Mouse (Mus musculus): ENCODE data around the gene Msi2. TPM values are rescaled to one million over a fixed set of nuclear protein-coding genes. Genes with fewer than 3 reads are reported as not detected.
A peak's percentile ranks its signal among the peaks of the same experiment; 100 is the strongest.

The Msi2 gene
- polyA plus RNA-seq, 1 experiment from 2014 or later = 25.3 TPM

GRCm38 (mm10) chr11:88687711-88688110 is 30.6 kb downstream of the Msi2 start:
- Histone ChIP-seq H3K4me1 (peaks cover 99% of the 10 kb centered on the region), H3K4me3 (no peak overlapping the region), H3K9me3 (replicated peaks) (no peaks in the 10 kb centered on the region), H3K27ac (replicated peaks) (peak overlapping the region; percentile 78), H3K36me3 (peaks cover 82% of the 10 kb centered on the region), H3K27me3 (ENCODE audit: low read depth, poor library complexity, severe bottlenecking) (no peaks in the 10 kb centered on the region)
- 95% methylated on average over 12 of the region's 12 CpGs for WGBS
- DNase-seq (ENCODE audit: low spot score) = no peak

GRCm38 (mm10) chr11:88687010-88687409 is 31.3 kb downstream of the Msi2 start:
- Histone ChIP-seq H3K9me3 (replicated peaks) (no peaks in the 10 kb centered on the region), H3K36me3 (peaks cover 85% of the 10 kb centered on the region), H3K4me1 (peaks cover 100% of the 10 kb centered on the region), H3K4me3 (no peak overlapping the region), H3K27me3 (ENCODE audit: low read depth, poor library complexity, severe bottlenecking) (no peaks in the 10 kb centered on the region), H3K27ac (replicated peaks) (no peak overlapping the region)
- 85% methylated on average over 5 of the region's 5 CpGs for WGBS
- no peak for DNase-seq (ENCODE audit: low spot score)

- 85% methylated on average over 7 of the region's 7 CpGs for WGBS
- H3K9me3 ChIP-seq (replicated peaks) = no peaks in the 10 kb centered on the region
- H3K4me3 ChIP-seq = no peak overlapping the region
- no peak overlapping the region for H3K27ac ChIP-seq (replicated peaks)
- peaks cover 81% of the 10 kb centered on the region for H3K36me3 ChIP-seq
- H3K27me3 ChIP-seq (ENCODE audit: low read depth, poor library complexity, severe bottlenecking) = no peaks in the 10 kb centered on the region
- peaks cover 100% of the 10 kb centered on the region for H3K4me1 ChIP-seq
- DNase-seq (ENCODE audit: low spot score) = no peak
These were observed 32.3 kb downstream of the Msi2 start for GRCm38 (mm10) chr11:88686061-88686460.

DNA sequence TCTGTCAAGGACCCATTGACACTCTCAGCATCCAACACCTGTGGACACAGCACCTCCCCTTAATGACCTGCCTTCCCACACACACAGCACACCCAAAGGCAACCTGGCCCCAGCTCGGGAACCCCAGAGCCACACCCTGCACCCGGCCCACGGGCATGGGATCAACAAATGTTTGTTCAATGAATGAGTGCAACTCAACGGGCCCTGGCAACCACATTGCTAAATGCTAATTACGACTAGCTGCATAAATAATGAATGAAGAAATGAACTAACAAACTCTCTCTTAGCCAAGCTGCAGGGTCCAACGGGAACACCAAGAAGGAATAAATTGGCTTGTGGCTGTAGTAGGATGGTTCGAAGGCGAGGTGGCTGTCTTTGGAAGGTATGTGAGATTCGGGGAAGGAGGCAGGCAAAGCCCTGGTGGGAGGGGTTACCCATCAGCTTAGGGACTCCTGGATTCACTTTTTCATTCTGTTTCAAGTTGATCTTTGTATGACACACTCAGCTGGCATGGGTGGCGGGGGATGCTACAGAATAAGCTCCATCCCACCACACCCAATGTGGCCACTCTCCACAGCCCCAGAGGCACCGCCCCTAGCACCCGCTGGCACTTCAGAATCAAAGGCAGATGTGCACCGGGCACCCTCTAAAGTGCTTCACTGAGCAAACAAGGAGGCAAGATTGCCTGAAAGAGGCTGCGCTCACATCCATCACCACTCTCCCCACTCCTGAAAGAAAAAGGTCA is 35.1 kb downstream of the Msi2 start:
- H3K4me1 ChIP-seq = peaks cover 94% of the 10 kb centered on the region
- no peak overlapping the region for H3K4me3 ChIP-seq
- WGBS = 73% methylated on average over 14 of the region's 14 CpGs
- H3K36me3 ChIP-seq = peaks cover 89% of the 10 kb centered on the region
- no peaks in the 10 kb centered on the region for H3K27me3 ChIP-seq (ENCODE audit: low read depth, poor library complexity, severe bottlenecking)
- no peak for DNase-seq (ENCODE audit: low spot score)
- H3K9me3 ChIP-seq (replicated peaks) = no peaks in the 10 kb centered on the region
- peak overlapping the region; percentile 81 for H3K27ac ChIP-seq (replicated peaks)

GRCm38 (mm10) chr11:88677350-88677749 is 41.0 kb downstream of the Msi2 start:
- peaks cover 62% of the 10 kb centered on the region for H3K4me1 ChIP-seq
- peaks cover 90% of the 10 kb centered on the region for H3K36me3 ChIP-seq
- no peak for DNase-seq (ENCODE audit: low spot score)
- H3K27me3 ChIP-seq (ENCODE audit: low read depth, poor library complexity, severe bottlenecking) = no peaks in the 10 kb centered on the region
- H3K4me3 ChIP-seq = no peak overlapping the region
- H3K27ac ChIP-seq (replicated peaks) = 0 out of 2 replicates have a peak overlapping the region, but pooled peaks have one; percentile 35
- 83% methylated on average over 7 of the region's 7 CpGs for WGBS
- H3K9me3 ChIP-seq (replicated peaks) = no peaks in the 10 kb centered on the region

DNA sequence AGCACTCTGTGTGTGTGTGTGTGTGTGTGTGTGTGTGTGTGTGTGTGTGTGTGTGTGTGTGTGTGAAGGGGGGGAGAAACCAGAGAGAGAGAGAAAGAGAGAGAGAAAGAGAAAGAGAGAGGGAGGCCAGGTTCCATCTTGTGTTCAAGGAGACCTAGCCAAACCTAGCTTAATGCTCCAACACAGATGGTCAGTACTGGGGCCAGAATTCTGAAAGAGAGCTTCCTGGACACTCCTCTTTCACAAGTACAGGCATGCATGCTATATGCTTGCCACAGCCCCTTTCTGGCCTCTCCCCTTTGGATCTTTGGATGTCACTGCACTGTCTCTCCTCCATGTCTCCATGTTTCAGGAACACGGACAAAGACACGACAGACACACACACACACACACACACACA is 41.7 kb downstream of the Msi2 start:
- Histone ChIP-seq H3K36me3 (peaks cover 95% of the 10 kb centered on the region), H3K27ac (replicated peaks) (no peak overlapping the region), H3K4me1 (peaks cover 55% of the 10 kb centered on the region), H3K9me3 (replicated peaks) (no peaks in the 10 kb centered on the region), H3K27me3 (ENCODE audit: low read depth, poor library complexity, severe bottlenecking) (no peaks in the 10 kb centered on the region), H3K4me3 (no peak overlapping the region)
- WGBS = 95% methylated on average over 2 of the region's 2 CpGs
- DNase-seq (ENCODE audit: low spot score) = no peak

- WGBS = 89% methylated on average over 18 of the region's 18 CpGs
- H3K4me3 ChIP-seq = no peak overlapping the region
- H3K36me3 ChIP-seq = peaks cover 98% of the 10 kb centered on the region
- H3K27ac ChIP-seq (replicated peaks) = no peak overlapping the region
- H3K27me3 ChIP-seq (ENCODE audit: low read depth, poor library complexity, severe bottlenecking) = no peaks in the 10 kb centered on the region
- no peaks in the 10 kb centered on the region for H3K9me3 ChIP-seq (replicated peaks)
- H3K4me1 ChIP-seq = peaks cover 55% of the 10 kb centered on the region
- no peak for DNase-seq (ENCODE audit: low spot score)
These were observed 42.6 kb downstream of the Msi2 start for GRCm38 (mm10) chr11:88675526-88676353.

DNA sequence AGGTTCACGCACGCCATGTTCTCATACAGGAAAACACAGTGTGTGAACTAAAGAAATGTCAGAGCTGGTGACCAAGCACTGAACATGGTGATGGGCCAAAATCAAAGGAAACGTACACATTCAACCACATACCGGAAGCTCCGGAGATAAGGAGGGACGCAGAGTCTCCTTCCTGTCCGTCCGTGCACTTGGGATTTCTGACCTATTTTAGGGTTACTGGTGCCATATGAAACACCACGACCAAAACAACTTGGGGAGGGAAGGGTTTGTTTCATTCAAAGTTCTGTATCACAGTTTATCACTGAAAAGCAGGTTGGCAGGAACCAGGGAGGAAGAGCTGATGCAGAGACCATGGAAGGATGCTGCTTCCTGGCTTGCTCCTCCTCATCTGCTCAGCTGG is 44.2 kb downstream of the Msi2 start:
- Histone ChIP-seq H3K27me3 (ENCODE audit: low read depth, poor library complexity, severe bottlenecking) (no peaks in the 10 kb centered on the region), H3K4me1 (peaks cover 43% of the 10 kb centered on the region), H3K27ac (replicated peaks) (no peak overlapping the region), H3K9me3 (replicated peaks) (no peaks in the 10 kb centered on the region), H3K4me3 (no peak overlapping the region), H3K36me3 (peaks cover 98% of the 10 kb centered on the region)
- DNase-seq (ENCODE audit: low spot score) = no peak
- WGBS = 94% methylated on average over 9 of the region's 9 CpGs

DNA sequence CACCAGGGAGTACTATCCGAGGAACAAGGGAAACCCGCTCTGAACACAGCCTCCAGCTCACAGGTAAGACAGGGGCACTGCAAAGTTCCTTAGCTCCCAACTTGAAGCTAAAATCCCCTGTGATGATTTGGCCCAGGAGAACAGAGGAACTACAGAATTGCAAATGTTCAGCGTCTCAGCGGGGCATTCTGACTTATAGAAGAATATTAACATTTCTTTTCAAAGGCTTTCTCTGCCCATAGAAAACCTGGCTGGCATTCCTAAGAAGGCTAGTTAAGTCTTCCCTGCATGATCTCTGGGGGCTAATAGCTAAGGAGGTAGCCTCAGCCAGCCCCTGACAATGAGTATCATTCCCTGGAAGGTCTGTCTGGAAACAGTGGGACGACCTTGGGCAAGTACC is 47.4 kb downstream of the Msi2 start:
- no peaks in the 10 kb centered on the region for H3K27me3 ChIP-seq (ENCODE audit: low read depth, poor library complexity, severe bottlenecking)
- H3K4me3 ChIP-seq = no peak overlapping the region
- WGBS = 73% methylated on average over 5 of the region's 5 CpGs
- H3K4me1 ChIP-seq = peaks cover 32% of the 10 kb centered on the region
- no peak overlapping the region for H3K27ac ChIP-seq (replicated peaks)
- H3K9me3 ChIP-seq (replicated peaks) = no peaks in the 10 kb centered on the region
- DNase-seq (ENCODE audit: low spot score) = no peak
- H3K36me3 ChIP-seq = peaks cover 98% of the 10 kb centered on the region

DNA sequence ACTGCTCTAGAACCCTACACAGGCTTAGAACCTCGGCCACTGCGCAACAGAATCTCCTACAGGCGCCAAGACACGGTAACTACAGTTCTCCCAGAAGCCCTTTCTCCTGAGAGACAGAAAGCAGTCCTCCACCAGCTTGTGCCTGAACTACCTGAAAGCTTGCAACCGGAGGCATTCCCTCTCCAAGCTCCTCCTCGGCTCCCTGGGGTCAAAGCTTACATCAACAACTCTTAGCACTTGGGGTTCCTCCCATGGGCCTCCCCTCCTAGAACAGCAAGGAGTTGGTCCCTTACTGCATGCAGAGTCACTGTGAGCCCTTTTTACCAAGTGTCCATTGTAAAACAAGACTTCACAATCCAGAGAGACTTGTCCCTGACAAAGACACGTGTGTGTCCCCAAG is 49.2 kb downstream of the Msi2 start:
- Histone ChIP-seq H3K27ac (replicated peaks) (no peak overlapping the region), H3K4me3 (no peak overlapping the region), H3K27me3 (ENCODE audit: low read depth, poor library complexity, severe bottlenecking) (no peaks in the 10 kb centered on the region), H3K9me3 (replicated peaks) (no peaks in the 10 kb centered on the region), H3K36me3 (peaks cover 98% of the 10 kb centered on the region), H3K4me1 (peaks cover 46% of the 10 kb centered on the region)
- no peak for DNase-seq (ENCODE audit: low spot score)
- 90% methylated on average over 7 of the region's 7 CpGs for WGBS

- DNase-seq (ENCODE audit: low spot score) = no peak
- Histone ChIP-seq H3K36me3 (peaks cover 98% of the 10 kb centered on the region), H3K27ac (replicated peaks) (no peak overlapping the region), H3K4me1 (peaks cover 52% of the 10 kb centered on the region), H3K9me3 (replicated peaks) (no peaks in the 10 kb centered on the region), H3K4me3 (no peak overlapping the region), H3K27me3 (ENCODE audit: low read depth, poor library complexity, severe bottlenecking) (no peaks in the 10 kb centered on the region)
- WGBS = 96% methylated on average over 14 of the region's 14 CpGs
These were observed 50.0 kb downstream of the Msi2 start for GRCm38 (mm10) chr11:88668345-88668744.

DNA sequence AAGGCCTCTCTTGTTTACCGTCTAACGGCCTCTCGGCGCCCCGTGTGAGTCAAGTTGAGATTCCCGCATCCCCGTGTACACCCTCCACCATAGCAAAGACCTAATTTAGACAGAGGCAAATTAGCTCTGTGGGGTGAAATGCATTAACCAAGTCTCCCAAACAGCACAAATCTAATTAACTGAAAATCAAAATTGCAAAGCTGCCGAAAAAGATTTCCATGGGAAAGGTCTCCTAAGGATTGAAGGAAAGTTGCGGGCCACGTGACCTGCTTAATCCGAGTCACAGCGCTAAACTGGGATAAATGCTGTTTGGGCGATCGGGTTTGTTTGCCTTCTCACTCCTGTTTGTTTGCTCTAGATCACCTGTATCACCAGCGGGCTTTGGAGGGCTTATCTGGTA is 52.5 kb downstream of the Msi2 start:
- WGBS = 90% methylated on average over 15 of the region's 15 CpGs
- H3K9me3 ChIP-seq (replicated peaks) = no peaks in the 10 kb centered on the region
- H3K4me1 ChIP-seq = peaks cover 64% of the 10 kb centered on the region
- H3K27me3 ChIP-seq (ENCODE audit: low read depth, poor library complexity, severe bottlenecking) = no peaks in the 10 kb centered on the region
- peaks cover 100% of the 10 kb centered on the region for H3K36me3 ChIP-seq
- H3K4me3 ChIP-seq = no peak overlapping the region
- no peak for DNase-seq (ENCODE audit: low spot score)
- H3K27ac ChIP-seq (replicated peaks) = peak overlapping the region; percentile 38; the same call in 1 of the 2 replicates
